Comparison of ENCODE assay signal across 10 mouse cellular contexts in genomic region chr11:77836751-77837150, GRCm38 (mm10). TPM values are rescaled to one million over a fixed set of nuclear protein-coding genes. Genes with fewer than 3 reads are reported as not detected.
DNase-seq lines count a peak whose midpoint lies in the region; ATAC-seq and TF ChIP-seq lines count a peak whose summit lies in the region.
"Had no signal": no experiment of that assay in that cellular context is flagged by ENCODE, and none has a peak within 500 bp of the region (broad histone marks: within the 10 kb centered on the region; RNA-seq: fewer than 3 reads in every experiment).

No protein-coding gene starts in this region.

- H3K4me1 ChIP-seq in hindbrain, embryonic 13.5 days (replicated peaks): peaks cover 28% of the 10 kb centered on the region
- H3K4me1 ChIP-seq in hindbrain, embryonic 12.5 days: peaks cover 10% of the 10 kb centered on the region; the same call in 1 of the 2 replicates
- H3K4me1 ChIP-seq in heart, postnatal 0 days (ENCODE audit: control insufficient read depth, insufficient read depth): peaks cover 15% of the 10 kb centered on the region
- peaks cover 38% of the 10 kb centered on the region for H3K4me1 ChIP-seq in limb, embryonic 12.5 days (replicated peaks)
- no peaks in the 10 kb centered on the region for H3K4me1 ChIP-seq in midbrain, postnatal 0 days (ENCODE audit: insufficient read depth, low read length)

- H3K4me3 ChIP-seq in hindbrain, embryonic 13.5 days: no peak overlapping the region
- H3K4me3 ChIP-seq in hindbrain, embryonic 12.5 days: no peak overlapping the region
- no peak overlapping the region for H3K4me3 ChIP-seq in heart, postnatal 0 days (ENCODE audit: low read depth, low read length)
- no peak overlapping the region for H3K4me3 ChIP-seq in limb, embryonic 12.5 days (replicated peaks)
- no peak overlapping the region for H3K4me3 ChIP-seq in midbrain, postnatal 0 days (ENCODE audit: low read depth, low read length)

- 56% methylated on average over 4 of the region's 4 CpGs for WGBS in hindbrain, embryonic 13.5 days
- WGBS in hindbrain, embryonic 12.5 days: 61% methylated on average over 4 of the region's 4 CpGs
- whole genome bisulfite sequencing in heart, postnatal 0 days: 34% methylated on average over 4 of the region's 4 CpGs
- WGBS in limb, embryonic 12.5 days: 43% methylated on average over 4 of the region's 4 CpGs
- 75% methylated on average over 4 of the region's 4 CpGs for WGBS in midbrain, postnatal 0 days

- H3K27me3 ChIP-seq in hindbrain, embryonic 13.5 days: peaks cover 16% of the 10 kb centered on the region; the same call in 1 of the 2 replicates
- H3K27me3 ChIP-seq in hindbrain, embryonic 12.5 days: peaks cover 18% of the 10 kb centered on the region; the same call in 1 of the 2 replicates
- no peaks in the 10 kb centered on the region for H3K27me3 ChIP-seq in heart, postnatal 0 days (ENCODE audit: control insufficient read depth, insufficient read depth, low read length)
- H3K27me3 ChIP-seq in limb, embryonic 12.5 days: peaks cover 18% of the 10 kb centered on the region; the same call in 1 of the 2 replicates
- no peaks in the 10 kb centered on the region for H3K27me3 ChIP-seq in midbrain, postnatal 0 days (ENCODE audit: insufficient read depth, low read length)

- no peak for TF ChIP-seq CTCF in heart, postnatal 0 days (IDR thresholded peaks at IDR 0.05; ENCODE audit: low read depth)
- no peak for TF ChIP-seq CTCF in midbrain, postnatal 0 days (IDR thresholded peaks at IDR 0.05)

- peak overlapping the region; percentile 35; the same call in 1 of the 2 replicates for H3K9ac ChIP-seq in hindbrain, embryonic 13.5 days
- H3K9ac ChIP-seq in hindbrain, embryonic 12.5 days: no peak overlapping the region
- H3K9ac ChIP-seq in heart, postnatal 0 days (replicated peaks; ENCODE audit: low read depth, low read length): no peak overlapping the region
- H3K9ac ChIP-seq in limb, embryonic 12.5 days (replicated peaks): no peak overlapping the region; the same call in 1 of the 2 replicates
- H3K9ac ChIP-seq in midbrain, postnatal 0 days (replicated peaks; ENCODE audit: low read length, poor library complexity, severe bottlenecking): no peak overlapping the region

- H3K9me3 ChIP-seq in hindbrain, embryonic 13.5 days: 0 out of 2 replicates have a peak, but pooled peaks cover 3% of the 10 kb centered on the region
- no peaks in the 10 kb centered on the region for H3K9me3 ChIP-seq in hindbrain, embryonic 12.5 days (replicated peaks)
- H3K9me3 ChIP-seq in heart, postnatal 0 days (replicated peaks; ENCODE audit: control insufficient read depth, low read length): no peaks in the 10 kb centered on the region
- H3K9me3 ChIP-seq in limb, embryonic 12.5 days: 0 out of 2 replicates have a peak, but pooled peaks cover 4% of the 10 kb centered on the region
- no peaks in the 10 kb centered on the region for H3K9me3 ChIP-seq in midbrain, postnatal 0 days (ENCODE audit: low read length)

- peak; percentile 57 for DNase-seq in ZHBTc4 (ENCODE audit: low read depth, low spot score)
- peak; percentile 67 for DNase-seq in heart, postnatal 0 days (ENCODE audit: low spot score)
- DNase-seq in urinary bladder, postnatal 36 days (ENCODE audit: low spot score in 2 of 2): no peak
- no peak for DNase-seq in layer of hippocampus, adult 8-10 months (ENCODE audit: low spot score in 2 of 2)
- DNase-seq in midbrain, postnatal 0 days (ENCODE audit: low spot score): no peak

- no peak for ATAC-seq in hindbrain, embryonic 13.5 days (ENCODE audit: low FRiP score)
- no peak for ATAC-seq in hindbrain, embryonic 12.5 days (ENCODE audit: low FRiP score)
- peak; percentile 86 for ATAC-seq in heart, postnatal 0 days (ENCODE audit: insufficient read depth, low read depth)
- ATAC-seq in limb, embryonic 12.5 days (ENCODE audit: insufficient number of reproducible peaks, insufficient read depth, low FRiP score, low TSS enrichment, low read depth): no peak
- no peak for ATAC-seq in midbrain, postnatal 0 days (ENCODE audit: low FRiP score)

- 0 out of 2 replicates have a peak overlapping the region, but pooled peaks have one; percentile 52 for H3K27ac ChIP-seq in hindbrain, embryonic 13.5 days
- no peak overlapping the region for H3K27ac ChIP-seq in hindbrain, embryonic 12.5 days
- H3K27ac ChIP-seq in heart, postnatal 0 days (ENCODE audit: low read depth): peak overlapping the region; percentile 93
- H3K27ac ChIP-seq in limb, embryonic 12.5 days: peak overlapping the region; percentile 72
- no peak overlapping the region for H3K27ac ChIP-seq in midbrain, postnatal 0 days (ENCODE audit: low read depth, low read length)

- TF ChIP-seq EP300 in heart, postnatal 0 days (IDR thresholded peaks at IDR 0.05; ENCODE audit: low read depth): no peak

- peaks cover 92% of the 10 kb centered on the region for H3K36me3 ChIP-seq in hindbrain, embryonic 13.5 days
- peaks cover 63% of the 10 kb centered on the region for H3K36me3 ChIP-seq in hindbrain, embryonic 12.5 days
- peaks cover 99% of the 10 kb centered on the region for H3K36me3 ChIP-seq in heart, postnatal 0 days (replicated peaks; ENCODE audit: control insufficient read depth, insufficient read depth, low read length)
- H3K36me3 ChIP-seq in limb, embryonic 12.5 days: peaks cover 80% of the 10 kb centered on the region
- peaks cover 70% of the 10 kb centered on the region for H3K36me3 ChIP-seq in midbrain, postnatal 0 days (ENCODE audit: insufficient read depth, low read length)

- H3K4me2 ChIP-seq in hindbrain, embryonic 13.5 days: no peak overlapping the region
- no peak overlapping the region for H3K4me2 ChIP-seq in hindbrain, embryonic 12.5 days (replicated peaks)
- no peak overlapping the region for H3K4me2 ChIP-seq in heart, postnatal 0 days (ENCODE audit: low read depth, low read length)
- H3K4me2 ChIP-seq in limb, embryonic 12.5 days: no peak overlapping the region
- no peak overlapping the region for H3K4me2 ChIP-seq in midbrain, postnatal 0 days (ENCODE audit: low read depth, low read length, poor library complexity, severe bottlenecking)

RNA-seq across cellular contexts. Expression of gene Gm10277, which starts 49.2 kb away (rescaled TPM):
- polyA plus RNA-seq in hindbrain, embryonic 13.5 days (2015; fragmentation: Nextera tagmentation; extraction: Ambion mirVana): 2.0 and 2.7 TPM in 2 replicates
- 2.7 and 2.9 TPM in 2 replicates for polyA plus RNA-seq in hindbrain, embryonic 12.5 days (2016; fragmentation: Nextera tagmentation; extraction: Ambion mirVana)
- not detected in 2 replicates for total RNA-seq in heart, postnatal 0 days (2014; rRNA removed; ENCODE audit: low replicate concordance)
- 0.41 and 0.52 TPM in 2 replicates for polyA plus RNA-seq in heart, postnatal 0 days (2015; fragmentation: Nextera tagmentation; extraction: Ambion mirVana)
- polyA plus RNA-seq in limb, embryonic 12.5 days (2016; fragmentation: Nextera tagmentation; extraction: Ambion mirVana): 1.9 and 2.6 TPM in 2 replicates
- total RNA-seq in layer of hippocampus, adult 8-10 months (2022): not detected
- total RNA-seq in midbrain, postnatal 0 days (2014; rRNA removed): not detected in 2 replicates
- 0.44 and 1.0 TPM in 2 replicates for polyA plus RNA-seq in midbrain, postnatal 0 days (2015; fragmentation: Nextera tagmentation; extraction: Ambion mirVana)
- total RNA-seq: megakaryocyte progenitor cell, adult 5-6 weeks had no signal

RNA-seq across cellular contexts. Expression of gene Pipox, which starts 57.1 kb away (rescaled TPM):
- polyA plus RNA-seq in hindbrain, embryonic 13.5 days (2015; fragmentation: Nextera tagmentation; extraction: Ambion mirVana): 4.2 and 6.6 TPM in 2 replicates
- 5.0 and 7.1 TPM in 2 replicates for polyA plus RNA-seq in hindbrain, embryonic 12.5 days (2016; fragmentation: Nextera tagmentation; extraction: Ambion mirVana)
- total RNA-seq in heart, postnatal 0 days (2014; rRNA removed; ENCODE audit: low replicate concordance): 2.4 and 3.7 TPM in 2 replicates
- polyA plus RNA-seq in heart, postnatal 0 days (2015; fragmentation: Nextera tagmentation; extraction: Ambion mirVana): 2.6 and 3.1 TPM in 2 replicates
- polyA plus RNA-seq in limb, embryonic 12.5 days (2016; fragmentation: Nextera tagmentation; extraction: Ambion mirVana): 0.41 and 0.66 TPM in 2 replicates
- 1 to 10 TPM; 1.8 to 3.4 (median 2.4) TPM for total RNA-seq in layer of hippocampus, adult 8-10 months (2022)
- 3.4 and 3.6 TPM in 2 replicates for total RNA-seq in midbrain, postnatal 0 days (2014; rRNA removed)
- 3.8 and 5.1 TPM in 2 replicates for polyA plus RNA-seq in midbrain, postnatal 0 days (2015; fragmentation: Nextera tagmentation; extraction: Ambion mirVana)
- total RNA-seq: MEL had no signal

Comparison
In these comparisons a context has a peak if more than half of its experiments do, and no peak if none do; other contexts are left out.
1. H3K27ac ChIP-seq: peak in hindbrain, embryonic 13.5 days (single experiment), heart, postnatal 0 days (single experiment) and limb, embryonic 12.5 days (single experiment); none in hindbrain, embryonic 12.5 days (single experiment) and midbrain, postnatal 0 days (single experiment).
2. DNase-seq: peak in ZHBTc4 (single experiment) and heart, postnatal 0 days (single experiment); none in urinary bladder, postnatal 36 days (0 of 2), layer of hippocampus, adult 8-10 months (0 of 2) and midbrain, postnatal 0 days (single experiment).